Mouse (Mus musculus) Patski (cell line): Measurements from ENCODE around the gene Ppp1r13l. TPM values are rescaled to one million over a fixed set of nuclear protein-coding genes. Genes with fewer than 3 reads are reported as not detected.

Source experiments
- ATAC-seq: fragments of 100-300 bp; one replicate; pipeline ENCODE4 v1.8.0; 2021
- CTCF ChIA-PET: fragments of 350-600 bp; sonication (Branson Sonifier 250); formaldehyde crosslinking; loops from one replicate; lab custom pipeline; 2022; ENCODE audit warnings: inconsistent platforms; lab: Charles Lee
- POLR2A ChIA-PET: fragments of 350-600 bp; sonication (Branson Sonifier 250); formaldehyde crosslinking; loops from one replicate; lab custom pipeline; 2022; ENCODE audit warnings: antibody characterized with exemption, inconsistent platforms; lab: Charles Lee
- DNase-seq: peaks from one replicate; pipeline ENCODE4 v3.0.0-alpha.2; 2011; ENCODE audit warnings: low read depth, low spot score
- H3K27me3 ChIP-seq: fragments of 371-371 bp; one replicate; pipeline ENCODE4 v1.5.1; 2021
- CTCF ChIP-seq: fragments of 100-300 bp; IDR thresholded peaks from one replicate; pipeline ENCODE4 v1.5.1; 2021
- in situ Hi-C: fragments of 300-500 bp; cut with MboI; formaldehyde crosslinking; loops from 3 replicates; pipeline ENCODE4 v1.11.1; 2018; ENCODE audit warnings: low pct_unique_long_range_greater_than_20kb, mixed read lengths
- polyA plus RNA-seq: library from polyadenylated mRNA; unstranded; gene quantifications from one replicate; pipeline ENCODE4 v1.2.3, GENCODE M21; 2021

Ppp1r13l gene
- polyA plus RNA-seq, 1 experiment from 2014 or later: 11.9 TPM

GRCm38 (mm10) chr7:19335583-19335982 lies 24.0 kb upstream of the Ppp1r13l start:
- DNase-seq (no peak), ATAC-seq (no peak)
- in situ Hi-C loops: no loop called here
- no peaks in the 10 kb centered on the region for H3K27me3 ChIP-seq
- ChIA-PET POLR2A (no interaction called here), CTCF (interaction anchor here (2.8 kb wide), 1 partner anchor 35 kb away, joined by 16 read pairs; no protein-coding TSS in a partner anchor)
- TF ChIP-seq CTCF: no peak

GRCm38 (mm10) chr7:19337122-19337521 lies 22.4 kb upstream of the Ppp1r13l start:
- ChIA-PET POLR2A (interaction anchor here (1.1 kb wide), 1 partner anchor 9 kb away, joined by 3 read pairs; no protein-coding TSS in a partner anchor), CTCF (interaction anchor here (1.4 to 2.8 kb wide), 2 partner anchors 27 to 37 kb away, joined by 3 to 16 read pairs; partner anchors contain the start of gene Fosb)
- DNase-seq (no peak), ATAC-seq (no peak)
- no peak for TF ChIP-seq CTCF
- in situ Hi-C loops: no loop called here
- no peaks in the 10 kb centered on the region for H3K27me3 ChIP-seq

GRCm38 (mm10) chr7:19338060-19338459 lies 21.5 kb upstream of the Ppp1r13l start:
- in situ Hi-C loops: no loop called here
- no peak for ATAC-seq
- ChIA-PET CTCF (interaction anchor here (1.3 to 2.5 kb wide), 4 partner anchors 28 to 43 kb away, joined by 3 to 10 read pairs (median 3); partner anchors contain the start of gene Fosb), POLR2A (interaction anchor here (1.1 kb wide), 1 partner anchor 10 kb away, joined by 3 read pairs; no protein-coding TSS in a partner anchor)
- no peaks in the 10 kb centered on the region for H3K27me3 ChIP-seq
- no peak for TF ChIP-seq CTCF
- DNase-seq: no peak

- DNase-seq (no peak), ATAC-seq (peak; percentile 77)
- ChIA-PET CTCF (interaction anchor here (1.3 to 2.5 kb wide), 3 partner anchors 30 to 43 kb away, joined by 3 to 10 read pairs (median 3); no protein-coding TSS in a partner anchor), POLR2A (no interaction called here)
- H3K27me3 ChIP-seq: no peaks in the 10 kb centered on the region
- no peak for TF ChIP-seq CTCF
- in situ Hi-C loops: no loop called here
Observed at GRCm38 (mm10) chr7:19338596-19338995, 21.0 kb upstream of the Ppp1r13l start.

GRCm38 (mm10) chr7:19341250-19341649 lies 18.3 kb upstream of the Ppp1r13l start:
- in situ Hi-C loops: loop anchor here (5.0 kb wide), 1 partner anchor 39 kb away; no protein-coding TSS in a partner anchor
- CTCF ChIA-PET: interaction anchor here (1.7 to 4.9 kb wide), 4 partner anchors 13 to 60 kb away, joined by 4 to 57 read pairs (median 15); no protein-coding TSS in a partner anchor
- H3K27me3 ChIP-seq: no peaks in the 10 kb centered on the region
- POLR2A ChIA-PET: no interaction called here
- no peak for DNase-seq
- ATAC-seq: no peak
- no peak for TF ChIP-seq CTCF

- DNase-seq (no peak), ATAC-seq (no peak)
- H3K27me3 ChIP-seq: no peaks in the 10 kb centered on the region
- no peak for TF ChIP-seq CTCF
- ChIA-PET CTCF (interaction anchor here (0.9 to 4.9 kb wide), 15 partner anchors 8 to 116 kb away, joined by 4 to 57 read pairs (median 7); no protein-coding TSS in a partner anchor), POLR2A (interaction anchor here (0.7 to 1.2 kb wide), 4 partner anchors 17 to 113 kb away, joined by 3 to 4 read pairs (median 3); partner anchors contain the start of gene Opa3)
- in situ Hi-C loops: loop anchor here (5.0 kb wide), 1 partner anchor 40 kb away; no protein-coding TSS in a partner anchor
Observed at GRCm38 (mm10) chr7:19341761-19342409, 17.7 kb upstream of the Ppp1r13l start.

- POLR2A ChIA-PET: interaction anchor here (0.7 to 1.4 kb wide), 5 partner anchors 16 to 114 kb away, joined by 3 to 5 read pairs (median 3); partner anchors contain the start of gene Opa3
- no peak for ATAC-seq
- in situ Hi-C loops: loop anchor here (5.0 kb wide), 1 partner anchor 40 kb away; no protein-coding TSS in a partner anchor
- TF ChIP-seq CTCF: no peak
- CTCF ChIA-PET: interaction anchor here (0.9 to 4.9 kb wide), 20 partner anchors 9 to 116 kb away, joined by 3 to 57 read pairs (median 5); no protein-coding TSS in a partner anchor
- no peaks in the 10 kb centered on the region for H3K27me3 ChIP-seq
- no peak for DNase-seq
Observed at GRCm38 (mm10) chr7:19342481-19343027, 17.0 kb upstream of the Ppp1r13l start.

GRCm38 (mm10) chr7:19343210-19343808 lies 16.2 kb upstream of the Ppp1r13l start:
- ChIA-PET POLR2A (interaction anchor here (1.4 kb wide), 1 partner anchor 34 kb away, joined by 5 read pairs; no protein-coding TSS in a partner anchor), CTCF (interaction anchor here (0.9 to 4.9 kb wide), 22 partner anchors 9 to 110 kb away, joined by 3 to 57 read pairs (median 5); no protein-coding TSS in a partner anchor)
- DNase-seq (no peak), ATAC-seq (no peak)
- no peaks in the 10 kb centered on the region for H3K27me3 ChIP-seq
- in situ Hi-C loops: loop anchor here (5.0 kb wide), 1 partner anchor 41 kb away; no protein-coding TSS in a partner anchor
- no peak for TF ChIP-seq CTCF

GRCm38 (mm10) chr7:19344237-19344847 lies 15.2 kb upstream of the Ppp1r13l start, which contains the start of gene Ercc1:
Ercc1 (plus strand) TSS chr7:19344778.
- DNase-seq (no peak), ATAC-seq (peak; percentile 11)
- H3K27me3 ChIP-seq: no peaks in the 10 kb centered on the region
- in situ Hi-C loops: loop anchor here (5.0 kb wide), 1 partner anchor 42 kb away; no protein-coding TSS in a partner anchor
- CTCF ChIA-PET: interaction anchor here (1.0 to 4.9 kb wide), 11 partner anchors 17 to 135 kb away, joined by 3 to 57 read pairs (median 10); no protein-coding TSS in a partner anchor
- POLR2A ChIA-PET: interaction anchor here (0.5 to 1.4 kb wide), 4 partner anchors 35 to 55 kb away, joined by 3 to 5 read pairs (median 4); partner anchors contain the start of gene Fosb
- TF ChIP-seq CTCF: no peak
